Mouse (Mus musculus): ENCODE measurements around the gene Mcu. TPM values are rescaled to one million over a fixed set of nuclear protein-coding genes. Genes with fewer than 3 reads are reported as not detected.
A peak's percentile ranks its signal among the peaks of the same experiment; 100 is the strongest.

Mcu gene
- polyA plus RNA-seq, 1 experiment from 2014 or later, result 23.3 TPM

DNA sequence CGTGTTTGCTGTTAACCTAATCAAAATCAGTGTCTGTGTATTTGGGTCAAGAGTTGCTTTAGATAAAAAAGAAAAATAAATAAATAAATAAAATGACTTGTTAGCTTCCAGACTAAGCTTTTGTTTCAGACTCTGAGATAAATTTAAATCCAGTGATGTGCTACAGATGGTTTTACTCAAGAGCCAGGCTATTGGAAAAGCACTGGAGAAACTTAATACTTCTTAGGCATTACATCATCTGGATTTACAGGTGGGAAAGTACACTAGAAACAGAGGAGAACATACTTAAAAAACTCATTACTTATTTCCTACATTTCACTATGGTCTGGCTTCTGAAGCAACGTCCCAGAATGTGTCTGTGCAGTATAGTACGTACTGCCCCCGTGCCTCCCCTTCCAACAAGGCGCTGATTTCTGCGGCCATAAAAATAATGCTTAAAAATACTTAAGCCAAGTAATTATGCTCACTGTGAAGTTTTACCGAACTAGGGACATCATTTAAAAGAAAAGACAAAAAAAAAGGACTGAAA is 21.2 kb upstream of the Mcu start:
- TF ChIP-seq CTCF (IDR thresholded peaks at IDR 0.05), result no peak
- DNase-seq (ENCODE audit: low read depth, low spot score), result no peak
- ChIA-PET POLR2A (no interaction called here), CTCF (no interaction called here)
- in situ Hi-C loops (cut with MboI; ENCODE audit: low pct_unique_long_range_greater_than_20kb), result no loop called here
- no peak for ATAC-seq
- H3K27me3 ChIP-seq, result no peaks in the 10 kb centered on the region

DNA sequence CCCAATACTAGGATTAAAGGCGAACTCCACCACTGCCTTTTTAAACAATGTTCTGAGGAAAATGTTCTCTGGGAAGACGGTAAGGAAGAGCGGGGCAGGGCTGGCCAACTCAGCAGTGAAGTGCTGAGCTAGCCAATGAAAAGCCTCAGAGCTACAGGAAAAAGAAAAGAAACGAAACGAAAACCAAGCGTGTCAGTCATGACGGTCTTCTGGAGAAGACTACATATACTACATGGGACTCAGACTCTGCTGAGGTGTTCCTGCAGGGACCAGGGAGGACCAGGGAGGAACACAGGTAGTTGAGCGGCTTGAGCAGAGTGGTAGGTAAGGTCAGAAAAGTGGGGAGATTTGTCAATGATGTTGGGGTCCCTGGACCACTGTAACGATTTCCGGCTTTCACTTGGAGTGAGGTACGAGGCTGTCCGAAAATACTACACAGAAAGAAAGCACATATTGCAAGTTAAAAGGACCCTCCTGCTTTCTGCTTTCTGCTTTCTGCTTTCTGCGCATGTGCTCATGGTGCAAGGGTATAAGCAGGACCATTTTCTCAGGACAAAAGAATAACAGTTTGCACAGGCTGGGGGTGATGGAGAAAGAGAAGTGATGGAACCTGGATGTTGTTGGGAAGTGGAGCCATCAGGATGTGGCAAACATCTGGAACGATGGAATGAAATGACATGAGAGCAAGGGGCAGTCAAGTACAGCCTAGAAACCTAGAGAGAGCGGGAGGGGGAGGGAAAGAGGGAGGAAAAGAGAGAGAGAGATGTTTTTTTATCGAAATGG is 20.4 kb upstream of the Mcu start:
- no peak for DNase-seq (ENCODE audit: low read depth, low spot score)
- ChIA-PET POLR2A (no interaction called here), CTCF (no interaction called here)
- no peak for TF ChIP-seq CTCF (IDR thresholded peaks at IDR 0.05)
- no peak for ATAC-seq
- in situ Hi-C loops (cut with MboI; ENCODE audit: low pct_unique_long_range_greater_than_20kb), result no loop called here
- no peaks in the 10 kb centered on the region for H3K27me3 ChIP-seq

DNA sequence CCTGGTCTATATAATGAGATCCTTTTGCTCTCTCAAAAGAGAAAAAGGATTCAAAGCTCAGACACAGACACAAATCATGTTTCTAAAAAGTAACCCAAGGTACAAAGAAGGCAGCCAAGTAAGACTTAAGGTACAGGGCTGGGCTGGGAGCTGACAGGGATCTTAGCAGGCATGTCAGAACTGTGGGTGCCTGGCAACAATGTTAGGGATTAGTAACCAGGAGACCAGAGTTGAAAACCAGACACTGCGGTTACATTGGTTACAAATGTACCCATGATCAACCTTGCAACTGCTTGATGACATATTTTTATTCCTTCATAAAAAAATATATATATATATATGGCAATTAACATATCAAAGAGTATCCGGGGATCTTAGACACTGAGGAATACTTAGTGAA is 19.6 kb upstream of the Mcu start:
- no peak for ATAC-seq
- POLR2A ChIA-PET, result no interaction called here
- DNase-seq (ENCODE audit: low read depth, low spot score), result no peak

DNA sequence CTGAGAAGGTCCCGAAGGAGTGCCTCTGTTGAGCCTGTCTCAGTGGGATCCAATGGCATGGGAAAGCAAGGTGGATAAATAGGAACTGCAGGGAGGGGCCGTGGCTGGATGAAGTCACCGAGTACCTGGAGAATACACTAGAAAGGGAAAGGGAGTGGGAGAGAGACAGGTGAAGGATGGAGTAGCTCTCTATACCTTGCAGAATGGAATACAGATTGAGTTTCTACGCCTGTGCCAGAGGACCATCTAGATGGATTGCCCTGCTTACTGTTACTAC is 13.0 kb upstream of the Mcu start:
- ATAC-seq (no peak), DNase-seq (ENCODE audit: low read depth, low spot score) (no peak)
- POLR2A ChIA-PET, result no interaction called here
- in situ Hi-C loops (cut with MboI; ENCODE audit: low pct_unique_long_range_greater_than_20kb), result no loop called here
- no peaks in the 10 kb centered on the region for H3K27me3 ChIP-seq
- no peak for TF ChIP-seq CTCF (IDR thresholded peaks at IDR 0.05)
- CTCF ChIA-PET, result interaction anchor here (1.2 kb wide), 1 partner anchor 11 kb away, joined by 3 read pairs; no protein-coding TSS in a partner anchor

More for the DNA sequence above, 19.6 kb upstream of the Mcu start:
- TF ChIP-seq CTCF (IDR thresholded peaks at IDR 0.05), result no peak
- in situ Hi-C loops (cut with MboI; ENCODE audit: low pct_unique_long_range_greater_than_20kb), result no loop called here
- H3K27me3 ChIP-seq, result no peaks in the 10 kb centered on the region
- CTCF ChIA-PET, result no interaction called here

DNA sequence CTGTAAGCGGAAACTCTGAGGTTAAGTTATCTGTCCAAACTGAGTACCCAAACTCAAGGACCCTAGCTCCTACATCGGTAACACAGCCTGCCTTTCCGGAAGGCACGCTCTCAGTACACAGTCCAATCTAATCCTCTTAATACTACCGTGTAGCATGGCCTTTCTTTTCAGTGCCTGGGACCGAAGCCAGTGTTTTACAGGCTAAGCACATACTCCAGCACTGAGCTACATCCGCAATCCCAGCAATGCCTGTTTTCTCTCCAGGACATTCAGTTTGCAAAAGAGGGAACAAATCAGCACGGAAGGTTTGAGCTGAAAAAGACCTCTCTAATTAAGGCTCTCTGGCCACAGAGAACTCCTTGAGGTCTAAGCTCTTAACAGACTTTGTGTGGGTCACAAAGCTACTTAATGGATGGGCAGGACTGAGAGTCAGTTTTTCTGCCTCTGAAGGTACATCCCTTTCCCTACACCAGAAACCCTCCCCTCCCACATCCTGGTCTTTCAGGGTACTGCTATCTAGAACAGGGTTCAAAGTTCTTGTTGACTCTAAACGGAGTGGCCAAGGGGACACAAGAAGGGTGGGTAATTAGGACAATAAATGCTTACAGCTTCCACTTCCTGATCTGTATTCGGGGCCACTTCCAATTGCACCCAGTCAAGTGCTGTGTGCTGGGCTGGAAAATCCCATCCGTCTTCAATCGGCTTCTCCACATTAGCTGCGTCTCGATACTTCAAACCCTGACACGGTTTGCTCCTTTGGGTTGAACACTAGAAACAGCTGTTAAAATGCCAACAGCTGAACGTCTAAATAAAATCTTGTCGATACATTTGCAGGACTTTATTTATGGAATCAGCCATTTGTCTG is 12.4 kb upstream of the Mcu start:
- no peak for DNase-seq (ENCODE audit: low read depth, low spot score)
- no peak for ATAC-seq
- in situ Hi-C loops (cut with MboI; ENCODE audit: low pct_unique_long_range_greater_than_20kb), result no loop called here

DNA sequence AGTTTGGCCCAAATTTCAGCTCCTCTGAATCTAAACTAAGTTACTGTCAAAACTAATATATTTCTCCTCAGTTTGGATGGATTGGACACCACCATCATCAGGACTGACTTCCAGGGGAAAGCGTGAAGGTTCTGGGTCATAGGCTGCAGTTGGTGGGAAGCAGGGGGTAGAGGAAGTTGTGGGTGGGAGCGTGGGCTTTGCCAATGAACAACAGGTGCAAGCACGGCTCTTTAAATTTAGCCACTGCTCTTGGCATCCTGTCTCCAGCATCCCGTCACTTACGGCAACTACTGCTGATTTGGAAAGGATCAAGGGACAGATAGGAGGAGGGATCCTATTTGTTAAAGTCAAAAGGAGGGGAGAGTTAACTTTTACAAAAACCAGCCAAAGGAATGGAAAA is 7.0 kb upstream of the Mcu start:
- ATAC-seq, result no peak
- POLR2A ChIA-PET, result no interaction called here
- no peaks in the 10 kb centered on the region for H3K27me3 ChIP-seq
- TF ChIP-seq CTCF (IDR thresholded peaks at IDR 0.05), result no peak
- DNase-seq (ENCODE audit: low read depth, low spot score), result no peak
- in situ Hi-C loops (cut with MboI; ENCODE audit: low pct_unique_long_range_greater_than_20kb), result no loop called here
- CTCF ChIA-PET, result no interaction called here

More for the DNA sequence above, 12.4 kb upstream of the Mcu start:
- POLR2A ChIA-PET, result interaction anchor here (0.6 kb wide), 1 partner anchor 53 kb away, joined by 3 read pairs; no protein-coding TSS in a partner anchor
- no peaks in the 10 kb centered on the region for H3K27me3 ChIP-seq
- no peak for TF ChIP-seq CTCF (IDR thresholded peaks at IDR 0.05)
- CTCF ChIA-PET, result interaction anchor here (1.2 kb wide), 1 partner anchor 11 kb away, joined by 3 read pairs; no protein-coding TSS in a partner anchor

DNA sequence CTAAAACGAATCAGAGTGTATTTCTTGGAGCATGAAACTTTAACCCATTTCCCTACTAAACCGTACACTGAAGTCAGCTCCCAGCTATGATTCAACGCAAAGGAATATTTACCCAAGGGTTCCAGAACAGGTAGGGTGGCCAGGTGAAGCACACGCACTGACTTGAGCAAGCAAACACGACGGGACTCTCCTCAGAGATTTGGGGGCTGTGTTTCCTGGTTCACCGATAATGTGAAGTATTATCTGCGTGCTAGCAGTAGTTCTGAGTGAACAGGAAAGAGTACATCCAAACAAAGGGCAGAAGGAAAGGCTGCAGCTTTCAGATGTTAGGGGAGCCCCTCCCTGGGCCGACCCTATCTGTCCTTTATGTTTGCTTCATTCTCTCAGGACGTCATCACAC is 4.9 kb upstream of the Mcu start:
- TF ChIP-seq CTCF (IDR thresholded peaks at IDR 0.05), result no peak
- ATAC-seq, result no peak
- ChIA-PET POLR2A (interaction anchor here (0.6 kb wide), 1 partner anchor 100 kb away, joined by 3 read pairs; no protein-coding TSS in a partner anchor), CTCF (no interaction called here)
- DNase-seq (ENCODE audit: low read depth, low spot score), result no peak
- H3K27me3 ChIP-seq, result no peaks in the 10 kb centered on the region
- in situ Hi-C loops (cut with MboI; ENCODE audit: low pct_unique_long_range_greater_than_20kb), result no loop called here

DNA sequence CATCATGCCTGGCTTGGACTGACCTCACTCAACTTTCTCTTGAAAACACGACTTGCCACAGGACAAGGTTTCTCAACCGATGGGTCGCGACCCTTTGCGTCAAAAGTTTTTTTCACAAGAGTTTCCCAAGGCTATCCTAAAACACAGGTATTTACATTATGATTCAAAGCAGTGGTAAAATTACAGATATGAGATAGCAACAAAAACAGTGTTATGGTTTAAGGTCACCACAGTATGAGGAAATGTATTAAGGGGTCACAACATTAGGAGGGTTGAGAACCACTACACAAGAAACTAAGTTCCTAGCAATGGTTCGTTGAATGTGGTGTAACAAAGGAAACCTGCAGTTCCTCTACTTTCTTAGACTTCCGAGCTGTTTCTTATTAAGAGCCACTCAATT is 1.3 kb upstream of the Mcu start:
- no peak for TF ChIP-seq CTCF (IDR thresholded peaks at IDR 0.05)
- ChIA-PET CTCF (interaction anchor here (1.1 to 1.5 kb wide), 3 partner anchors 12 to 61 kb away, joined by 3 read pairs; no protein-coding TSS in a partner anchor), POLR2A (no interaction called here)
- in situ Hi-C loops (cut with MboI; ENCODE audit: low pct_unique_long_range_greater_than_20kb), result loop anchor here (5.0 kb wide), 1 partner anchor 200 kb away; no protein-coding TSS in a partner anchor
- H3K27me3 ChIP-seq, result no peaks in the 10 kb centered on the region
- DNase-seq (ENCODE audit: low read depth, low spot score) (no peak), ATAC-seq (no peak)

DNA sequence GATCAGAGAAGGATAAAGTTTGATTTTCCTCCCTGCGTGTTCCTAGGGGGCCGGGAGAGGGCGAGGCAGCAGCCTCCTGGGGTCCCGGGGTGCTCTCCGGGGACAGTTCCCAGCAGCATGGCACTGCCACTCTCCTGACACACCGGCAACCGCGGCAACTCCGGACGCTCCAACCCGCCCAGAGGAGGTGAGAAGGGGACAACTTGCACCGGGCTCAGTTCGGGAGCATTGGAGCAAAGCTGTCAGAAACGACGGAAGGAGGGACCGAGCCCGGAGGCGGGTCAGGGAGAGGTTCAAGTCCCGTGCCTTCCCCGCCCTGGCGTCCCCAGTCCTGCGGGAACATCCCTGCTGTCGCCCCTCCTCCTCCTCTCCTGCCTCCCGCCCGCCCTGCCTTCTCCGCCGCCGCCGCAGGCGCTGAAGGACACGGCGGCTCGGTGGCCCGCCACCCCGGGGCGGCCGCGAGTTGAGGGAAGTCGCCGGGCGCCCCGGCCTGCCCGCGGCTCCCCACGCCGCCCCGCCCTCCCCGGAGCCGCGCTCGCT is 441 bp downstream of the Mcu start, which contains the start of gene Gm10322:
Gene Gm10322, plus strand, starts transcription at position 83 of the 540 bp plus-strand sequence.
- DNase-seq (ENCODE audit: low read depth, low spot score) (no peak), ATAC-seq (peak; percentile 72)
- POLR2A ChIA-PET, result no interaction called here
- peak; percentile 38 for TF ChIP-seq CTCF (IDR thresholded peaks at IDR 0.05)
- H3K27me3 ChIP-seq, result no peaks in the 10 kb centered on the region
- CTCF ChIA-PET, result interaction anchor here (1.2 kb wide), 1 partner anchor 77 kb away, joined by 3 read pairs; no protein-coding TSS in a partner anchor
- in situ Hi-C loops (cut with MboI; ENCODE audit: low pct_unique_long_range_greater_than_20kb), result loop anchor here (5.0 kb wide), 1 partner anchor 201 kb away; no protein-coding TSS in a partner anchor

DNA sequence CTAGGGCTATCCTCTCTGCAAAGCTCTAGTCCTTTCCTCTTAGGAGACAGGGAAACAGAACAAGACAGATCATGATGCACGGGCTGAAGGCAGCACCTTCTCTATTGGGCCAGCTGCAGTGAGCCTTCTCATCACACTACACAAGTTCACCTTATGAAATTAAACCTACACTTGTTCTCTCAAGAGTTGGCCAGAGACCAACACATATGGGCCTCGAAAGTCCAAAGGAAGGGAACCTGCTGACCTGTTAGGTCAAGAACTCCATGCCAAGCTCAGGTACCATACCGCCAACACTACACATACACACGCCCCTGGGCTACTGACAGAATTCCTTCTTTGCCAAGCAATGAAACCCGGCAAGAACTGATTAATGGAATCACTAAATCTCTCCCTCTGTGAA is 1.1 kb downstream of the Mcu start:
- ChIA-PET POLR2A (interaction anchor here (0.6 to 0.8 kb wide), 2 partner anchors 21 to 109 kb away, joined by 3 read pairs; no protein-coding TSS in a partner anchor), CTCF (interaction anchor here (1.2 to 1.4 kb wide), 2 partner anchors 21 to 76 kb away, joined by 3 read pairs; no protein-coding TSS in a partner anchor)
- ATAC-seq (no peak), DNase-seq (ENCODE audit: low read depth, low spot score) (no peak)
- no peak for TF ChIP-seq CTCF (IDR thresholded peaks at IDR 0.05)
- no peaks in the 10 kb centered on the region for H3K27me3 ChIP-seq
- in situ Hi-C loops (cut with MboI; ENCODE audit: low pct_unique_long_range_greater_than_20kb), result loop anchor here (5.0 kb wide), 1 partner anchor 202 kb away; no protein-coding TSS in a partner anchor
